In genomic region chr13:37453203-37453602, GRCm38 (mm10) we compare ENCODE assay signal across 8 mouse cellular contexts.
DNase-seq lines count a peak whose midpoint lies in the region; ATAC-seq and TF ChIP-seq lines count a peak whose summit lies in the region.

No protein-coding gene starts in this region.

- ATAC-seq in intestine, embryonic 14.5 days (replicated peaks; ENCODE audit: low FRiP score, low TSS enrichment, low read depth): peak; percentile 71

- WGBS in intestine, embryonic 14.5 days: 3% methylated on average over 13 of the region's 13 CpGs

- no peaks in the 10 kb centered on the region for H3K27me3 ChIP-seq in intestine, embryonic 14.5 days (replicated peaks; ENCODE audit: control insufficient read depth, insufficient read depth, low read length)

- peak; percentile 87 to 96 for DNase-seq in adrenal gland, adult (ENCODE audit: inconsistent age in 2 of 2, low spot score in 1 of 2)
- peak; percentile 74 for DNase-seq in gastrocnemius, postnatal 25 days
- DNase-seq in intestine, embryonic 14.5 days (ENCODE audit: low spot score): peak; percentile 84
- DNase-seq in left cerebral cortex, postnatal 25 days (ENCODE audit: low spot score in 2 of 2): peak; percentile 84 to 89
- peak; percentile 92 for DNase-seq in mesoderm, embryonic 11.5 days (ENCODE audit: low read depth, low spot score)
- peak; percentile 72 for DNase-seq in right cerebral cortex, postnatal 25 days
- DNase-seq in urinary bladder, postnatal 36 days (ENCODE audit: low spot score in 2 of 2): peak; percentile 78 to 88

- H3K27ac ChIP-seq in cortical plate, adult 2 months (ENCODE audit: insufficient read depth, low read length): no peak overlapping the region
- H3K27ac ChIP-seq in intestine, embryonic 14.5 days (ENCODE audit: low read depth): peak overlapping the region; percentile 85

- peak; percentile 90 for TF ChIP-seq CTCF in cortical plate, adult 2 months (IDR thresholded peaks at IDR 0.05; ENCODE audit: extremely low read depth, insufficient read depth, low read length)

- H3K4me1 ChIP-seq in cortical plate, adult 2 months (ENCODE audit: control insufficient read depth, insufficient read depth, low read length): peaks cover 5% of the 10 kb centered on the region
- H3K4me1 ChIP-seq in intestine, embryonic 14.5 days (replicated peaks; ENCODE audit: control insufficient read depth, insufficient read depth, low read length): peaks cover 49% of the 10 kb centered on the region

- TF ChIP-seq POLR2A in cortical plate, adult 2 months (IDR thresholded peaks at IDR 0.05; ENCODE audit: extremely low read depth, insufficient read depth, low read length): no peak

- no peak overlapping the region for H3K4me3 ChIP-seq in cortical plate, adult 2 months (ENCODE audit: insufficient read depth, low read length)
- H3K4me3 ChIP-seq in intestine, embryonic 14.5 days (ENCODE audit: low read depth, low read length): no peak overlapping the region

- 0 out of 2 replicates have a peak overlapping the region, but pooled peaks have one; percentile 11 for H3K9ac ChIP-seq in intestine, embryonic 14.5 days (ENCODE audit: low read length)

- intact Hi-C loops in left cerebral cortex, postnatal 25 days (cut with DNase I): loop anchor here (5.0 kb wide), 3 partner anchors 494 to 584 kb away; partner anchors contain the start of genes Cage1 and Riok1

- H3K9me3 ChIP-seq in intestine, embryonic 14.5 days (ENCODE audit: control insufficient read depth, low read length): no peaks in the 10 kb centered on the region

- peak overlapping the region; percentile 62 for H3K4me2 ChIP-seq in intestine, embryonic 14.5 days (ENCODE audit: low read length)

- H3K36me3 ChIP-seq in intestine, embryonic 14.5 days (ENCODE audit: control insufficient read depth, insufficient read depth, low read length): no peaks in the 10 kb centered on the region
